Mouse (Mus musculus): ENCODE results near the gene Ipo4.

Gene Ipo4

DNA sequence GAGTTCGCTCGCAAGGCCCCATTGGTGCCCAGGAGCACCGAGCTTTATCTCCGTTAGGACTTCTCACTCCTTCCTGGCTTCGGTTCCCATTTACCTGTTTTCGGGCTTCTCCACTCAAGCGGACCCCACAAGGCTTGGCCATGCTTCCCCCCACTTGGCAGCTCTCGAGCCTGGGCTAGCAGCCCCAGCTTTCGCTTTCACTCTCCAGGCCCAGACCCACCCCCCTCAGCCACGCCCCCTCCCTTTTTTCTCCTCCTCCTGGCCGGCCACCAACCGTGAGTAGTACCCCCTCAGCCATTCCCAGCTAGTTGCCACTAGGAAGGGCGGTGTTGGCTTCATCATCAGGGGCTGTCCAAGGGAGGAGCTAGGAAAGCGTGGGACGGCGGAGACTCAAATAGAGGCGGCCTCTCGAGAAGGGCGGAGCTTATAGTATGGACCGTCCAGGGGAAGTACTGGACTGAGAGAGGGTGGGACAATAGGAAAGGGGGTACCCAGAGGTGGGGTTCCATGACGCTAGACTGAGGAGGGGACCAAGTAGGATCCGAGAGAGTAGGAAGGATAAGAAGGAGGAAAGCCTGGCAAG lies 44.9 kb downstream of the Ipo4 start, which contains the start of gene Psme2:
Gene Psme2 (minus strand): TSS at position 366 of the 583 bp plus-strand sequence.
- peak; percentile 96 for DNase-seq (ENCODE audit: low read depth, low spot score)

DNA sequence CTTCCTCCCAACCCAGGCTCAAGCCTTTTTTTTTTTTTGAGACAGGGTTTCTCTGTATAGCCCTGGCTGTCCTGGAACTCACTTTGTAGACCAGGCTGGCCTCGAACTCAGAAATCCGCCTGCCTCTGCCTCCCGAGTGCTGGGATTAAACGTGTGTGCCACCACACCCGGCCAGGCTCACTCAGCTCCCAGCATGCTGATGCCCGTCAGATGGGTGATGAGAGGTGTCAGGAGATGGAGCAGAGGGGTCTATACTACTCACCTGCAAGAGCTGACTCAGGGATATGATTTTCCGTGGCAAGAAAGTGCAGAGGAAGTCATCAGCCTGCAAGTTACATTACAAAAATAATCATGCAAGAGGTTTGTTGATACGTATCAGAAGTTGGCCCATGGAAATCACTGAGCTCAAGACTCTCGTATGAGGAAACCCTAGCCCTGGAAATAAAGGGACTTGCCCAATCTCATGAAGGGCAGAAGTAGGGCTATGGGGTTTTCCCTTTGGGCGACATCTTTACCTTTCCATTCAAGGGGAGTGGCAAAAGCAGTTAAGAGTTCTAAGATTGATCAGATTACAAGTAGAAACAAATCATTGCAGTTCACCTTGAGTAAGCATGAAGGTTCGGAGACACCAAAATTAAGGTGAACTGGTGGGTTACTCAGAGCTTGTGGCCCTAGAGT lies 45.8 kb downstream of the Ipo4 start:
- no peak for DNase-seq (ENCODE audit: low read depth, low spot score)

GRCm38 (mm10) chr14:55589271-55589670 lies 46.5 kb downstream of the Ipo4 start:
- no peak for DNase-seq (ENCODE audit: low read depth, low spot score)

- peak; percentile 15 for DNase-seq (ENCODE audit: low read depth, low spot score)
These were observed 49.6 kb downstream of the Ipo4 start for GRCm38 (mm10) chr14:55586149-55586548.

- no peak for DNase-seq (ENCODE audit: low read depth, low spot score)
These were observed 50.2 kb downstream of the Ipo4 start for GRCm38 (mm10) chr14:55585566-55585960.

DNA sequence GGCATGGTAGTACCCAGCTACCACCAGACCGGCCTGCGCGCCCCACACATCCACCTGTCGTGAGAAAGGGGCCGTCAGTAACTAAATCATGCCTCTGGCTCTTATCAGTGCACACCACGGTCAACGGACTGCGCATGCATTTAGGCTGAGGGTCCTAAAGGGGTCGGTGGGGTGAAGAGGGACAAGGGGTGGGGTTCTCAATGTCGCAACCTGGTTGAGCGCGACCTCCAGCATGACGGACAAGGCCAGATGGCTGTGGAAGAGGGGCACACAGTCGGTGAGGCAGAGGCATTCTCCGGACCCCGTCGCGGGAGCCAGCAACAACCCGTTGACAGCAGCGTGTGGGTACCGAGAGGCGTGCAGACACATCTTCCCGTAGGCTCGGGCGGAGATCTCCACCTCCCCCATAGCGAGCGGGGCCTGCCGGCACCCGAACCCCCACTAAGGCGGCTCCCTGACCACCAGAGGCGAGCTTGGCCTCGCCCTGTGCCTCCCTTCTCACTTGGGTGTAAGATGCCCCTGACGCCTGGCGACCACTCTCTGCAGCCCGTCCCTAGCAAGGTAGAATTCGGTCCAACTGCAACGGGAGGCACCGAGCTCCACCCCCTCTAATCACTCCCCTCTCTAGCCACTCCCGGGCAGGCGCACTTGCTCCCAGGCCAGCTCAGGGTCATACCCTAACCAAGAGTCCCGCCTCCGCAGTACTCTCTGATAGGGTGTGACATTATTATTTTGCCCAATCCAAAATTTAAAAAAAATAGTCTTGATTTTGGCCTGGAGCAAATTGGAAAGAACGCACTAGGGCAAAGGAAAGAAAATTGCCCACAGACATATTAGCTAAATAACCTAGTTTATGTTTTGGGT lies 50.8 kb downstream of the Ipo4 start, which contains the start of gene Emc9:
Gene Emc9 (minus strand): TSS at position 601 of the 864 bp plus-strand sequence.
- peak; percentile 65 for DNase-seq (ENCODE audit: low read depth, low spot score)

DNA sequence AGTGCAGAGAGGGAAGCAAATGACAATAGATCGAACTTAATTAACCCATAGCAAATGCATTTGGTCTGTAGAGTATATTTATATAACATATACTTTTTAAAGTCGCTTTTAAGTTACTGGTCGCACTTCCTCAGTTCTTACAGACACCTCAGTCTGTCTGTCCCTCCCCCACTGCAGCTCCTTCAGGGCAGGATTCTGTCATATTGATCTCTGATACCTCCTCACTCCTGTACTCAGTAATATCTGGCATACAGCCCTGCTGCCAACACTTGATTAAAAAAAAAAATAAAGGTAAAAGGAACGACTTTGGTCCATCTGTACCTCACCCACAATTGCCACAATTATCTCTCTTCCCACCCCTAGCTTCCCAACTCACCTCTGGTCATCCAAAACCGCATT lies 51.5 kb downstream of the Ipo4 start:
- no peak for DNase-seq (ENCODE audit: low read depth, low spot score)

- peak; percentile 8 for DNase-seq (ENCODE audit: low read depth, low spot score)
These were observed 53.6 kb downstream of the Ipo4 start for GRCm38 (mm10) chr14:55581981-55582681.

DNA sequence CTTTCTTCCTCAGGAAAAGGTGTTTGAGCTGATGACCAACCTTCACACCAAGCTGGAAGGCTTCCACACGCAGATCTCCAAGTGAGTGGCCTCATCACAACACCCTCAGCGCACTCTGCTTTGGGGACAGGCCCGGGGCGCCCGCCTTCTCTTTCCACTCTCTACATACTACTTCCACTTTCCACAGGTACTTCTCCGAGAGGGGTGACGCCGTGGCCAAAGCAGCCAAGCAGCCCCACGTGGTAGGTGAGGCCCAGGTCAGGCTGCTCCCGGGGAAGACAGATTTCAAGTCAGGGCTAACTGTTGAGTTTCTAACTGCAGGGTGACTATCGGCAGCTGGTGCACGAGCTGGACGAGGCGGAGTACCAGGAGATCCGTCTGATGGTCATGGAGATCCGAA lies 55.0 kb downstream of the Ipo4 start:
- DNase-seq (ENCODE audit: low read depth, low spot score), result no peak

DNA sequence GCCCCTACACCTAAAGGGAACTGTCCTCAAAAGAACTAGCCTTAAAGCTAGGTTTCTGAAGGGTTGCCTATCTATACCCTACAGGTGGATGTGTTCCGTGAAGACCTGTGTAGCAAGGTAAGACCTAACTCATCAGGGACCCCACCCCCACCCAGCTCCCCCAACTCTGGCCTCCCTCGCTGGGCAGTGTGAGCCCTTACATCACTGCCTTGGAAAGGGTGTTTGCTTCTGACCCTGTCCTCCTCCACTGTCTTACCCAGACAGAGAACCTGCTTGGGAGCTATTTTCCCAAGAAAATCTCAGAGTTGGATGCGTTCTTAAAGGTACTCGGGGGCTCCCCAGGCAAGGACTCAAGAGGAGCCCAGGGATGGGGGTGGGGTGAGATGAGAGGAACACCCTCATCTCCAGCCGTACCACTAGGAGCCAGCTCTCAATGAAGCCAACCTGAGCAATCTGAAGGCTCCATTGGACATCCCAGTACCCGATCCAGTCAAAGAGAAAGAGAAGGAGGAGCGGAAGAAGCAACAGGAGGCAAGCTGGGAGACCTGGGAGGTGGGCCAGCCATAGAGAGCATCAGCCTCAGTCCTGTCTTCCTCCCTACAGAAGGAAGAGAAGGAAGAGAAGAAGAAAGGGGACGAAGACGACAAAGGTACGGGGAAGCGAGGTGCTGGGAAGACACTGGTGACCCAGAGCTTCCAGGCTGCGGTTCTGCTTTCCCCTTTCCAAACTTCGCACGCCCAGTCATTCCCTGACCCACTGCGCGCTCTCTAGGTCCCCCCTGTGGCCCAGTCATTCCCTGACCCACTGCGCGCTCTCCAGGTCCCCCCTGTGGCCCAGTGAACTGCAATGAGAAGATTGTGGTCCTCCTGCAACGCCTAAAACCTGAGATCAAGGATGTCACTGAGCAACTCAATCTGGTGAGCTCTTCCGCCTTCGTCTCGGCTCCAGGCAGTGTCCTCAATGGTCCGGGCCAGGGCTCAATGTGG lies 56.0 kb downstream of the Ipo4 start:
- DNase-seq (ENCODE audit: low read depth, low spot score), result no peak

DNA sequence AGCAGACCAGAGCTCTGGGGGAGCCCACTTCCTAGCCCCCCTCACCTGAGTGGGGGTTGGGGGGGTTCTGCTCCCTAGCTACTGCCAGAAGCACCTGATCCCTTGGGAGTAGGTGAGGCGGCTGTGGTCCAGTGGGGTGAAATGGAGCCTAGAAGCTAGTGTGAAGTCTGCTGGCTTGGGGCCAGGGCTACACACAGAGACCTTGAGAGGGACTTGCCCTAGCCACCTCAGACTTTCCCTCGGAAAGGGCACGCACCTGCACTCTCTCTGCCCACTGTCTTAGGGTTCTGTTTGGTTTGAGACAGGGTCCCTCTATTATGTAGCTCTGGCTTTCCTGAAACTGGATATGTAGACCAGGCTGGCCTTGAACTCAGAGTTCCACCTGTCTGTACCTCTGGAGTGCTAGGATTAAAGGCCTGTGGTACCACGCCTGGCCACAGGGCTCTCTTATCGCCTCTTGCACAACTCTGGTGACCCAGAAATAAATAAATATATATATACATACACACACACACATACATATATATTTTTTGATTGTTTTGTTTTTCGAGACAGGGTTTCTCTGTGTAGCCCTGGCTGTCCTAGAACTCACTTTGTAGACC lies 57.0 kb downstream of the Ipo4 start:
- peak; percentile 44 for DNase-seq (ENCODE audit: low read depth, low spot score)

DNA sequence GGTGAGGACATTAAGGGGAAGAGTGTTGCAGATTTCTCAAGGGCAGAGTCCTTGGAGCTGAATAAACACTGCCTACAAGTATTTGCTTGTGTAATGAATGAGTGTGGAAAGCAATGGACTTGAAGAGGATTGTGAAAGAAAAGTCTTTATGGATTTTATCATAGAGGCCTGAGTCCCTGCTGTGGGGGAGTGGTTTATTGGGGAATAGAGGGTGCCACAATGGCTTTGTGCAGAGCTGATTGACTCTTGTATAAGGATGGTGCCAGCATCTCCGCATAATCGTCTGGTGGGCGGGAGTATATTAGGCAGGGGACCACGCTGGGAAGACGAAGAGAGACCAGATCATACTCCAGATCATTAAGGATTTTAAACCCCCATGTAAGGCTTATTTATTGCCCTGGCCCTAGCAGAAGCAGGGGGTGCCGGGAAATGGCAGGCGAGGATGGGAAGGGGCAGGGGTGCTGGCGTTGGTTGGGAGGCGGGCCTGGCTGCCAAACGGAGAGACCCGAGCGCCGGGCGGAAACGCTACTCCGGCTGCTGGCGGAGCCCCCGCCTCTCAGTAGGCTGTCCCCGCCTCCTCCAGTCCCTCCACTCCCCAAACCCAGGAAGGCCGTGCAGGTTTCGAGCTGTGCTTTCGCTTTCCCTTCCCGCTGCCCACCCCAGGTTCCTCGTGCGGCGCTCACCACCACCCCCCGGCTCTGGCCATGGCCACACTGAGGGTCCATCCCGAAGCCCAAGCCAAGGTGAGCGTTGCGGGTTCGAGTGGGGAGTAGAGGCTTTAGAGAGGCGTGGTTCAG lies 57.7 kb downstream of the Ipo4 start, which contains the start of gene Psme1:
Gene Psme1 (plus strand): TSS at position 253 of the 797 bp plus-strand sequence.
- peak; percentile 63 for DNase-seq (ENCODE audit: low read depth, low spot score)

DNA sequence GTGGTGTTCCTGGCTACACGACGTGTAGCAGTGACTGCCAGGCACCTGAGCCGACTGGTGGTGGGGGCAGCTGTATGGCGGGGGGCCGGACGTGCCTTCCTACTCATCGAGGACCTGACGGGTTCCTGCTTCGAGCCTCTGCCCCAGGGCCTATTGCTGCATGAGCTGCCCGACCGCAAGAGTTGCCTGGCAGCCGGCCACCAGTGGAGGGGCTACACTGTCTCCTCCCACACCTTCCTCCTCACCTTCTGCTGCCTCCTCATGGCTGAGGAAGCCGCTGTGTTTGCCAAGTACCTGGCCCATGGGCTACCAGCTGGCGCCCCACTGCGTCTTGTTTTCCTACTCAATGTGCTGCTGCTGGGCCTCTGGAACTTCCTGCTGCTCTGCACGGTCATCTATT lies 59.4 kb downstream of the Ipo4 start:
- no peak for DNase-seq (ENCODE audit: low read depth, low spot score)

GRCm38 (mm10) chr14:55575711-55576110 lies 60.0 kb downstream of the Ipo4 start:
- no peak for DNase-seq (ENCODE audit: low read depth, low spot score)

All from 3T3-L1 (cell line).